16 mouse cellular contexts compared by ENCODE assay signal in genomic region chr13:36448565-36448964, GRCm38 (mm10).
DNase-seq lines count a peak whose midpoint lies in the region; ATAC-seq and TF ChIP-seq lines count a peak whose summit lies in the region.
"Had no signal": no experiment of that assay in that cellular context is flagged by ENCODE, and none has a peak within 500 bp of the region (broad histone marks: within the 10 kb centered on the region; RNA-seq: fewer than 3 reads in every experiment).

No protein-coding gene starts in this region.

- peak; percentile 69 for ATAC-seq in inflammation-experienced regulatory T-cells, adult 6 months
- no peak for ATAC-seq in neural tube, embryonic 15.5 days (ENCODE audit: low FRiP score)
- ATAC-seq in hindbrain, postnatal 0 days = no peak
- ATAC-seq: forebrain, embryonic 14.5 days had no signal

- no peaks in the 10 kb centered on the region for H3K36me3 ChIP-seq in neural tube, embryonic 15.5 days
- no peaks in the 10 kb centered on the region for H3K36me3 ChIP-seq in hindbrain, postnatal 0 days (ENCODE audit: insufficient read depth, low read length)
- H3K36me3 ChIP-seq: embryonic facial prominence, embryonic 13.5 days; heart, embryonic 12.5 days; hindbrain, embryonic 10.5 days had no signal

- peak; percentile 4 for DNase-seq in A20 (ENCODE audit: low read depth, low spot score)
- DNase-seq in CD4-positive, CD25-positive, alpha-beta regulatory T cell, adult 2 months (ENCODE audit: low read depth, low spot score) = peak; percentile 63
- peak; percentile 2 for DNase-seq in T-cell, adult 2 months (ENCODE audit: low spot score)
- no peak for DNase-seq in kidney, adult 8-10 months
- DNase-seq in hindbrain, postnatal 0 days (ENCODE audit: low spot score) = no peak
- DNase-seq: cerebellum, adult 11-12 months; cerebellum, adult 9-10 months; kidney, adult 11 months had no signal

- no peak overlapping the region for H3K4me3 ChIP-seq in neural tube, embryonic 15.5 days (replicated peaks)
- no peak overlapping the region for H3K4me3 ChIP-seq in hindbrain, postnatal 0 days (ENCODE audit: low read length)
- H3K4me3 ChIP-seq: embryonic facial prominence, embryonic 13.5 days; gastrocnemius, adult 2 months; heart, embryonic 12.5 days; hindbrain, embryonic 10.5 days had no signal

- no peaks in the 10 kb centered on the region for H3K9me3 ChIP-seq in neural tube, embryonic 15.5 days (replicated peaks)
- no peaks in the 10 kb centered on the region for H3K9me3 ChIP-seq in hindbrain, postnatal 0 days (ENCODE audit: low read length)
- H3K9me3 ChIP-seq: embryonic facial prominence, embryonic 13.5 days; heart, embryonic 12.5 days; hindbrain, embryonic 10.5 days had no signal

- H3K27me3 ChIP-seq in neural tube, embryonic 15.5 days (replicated peaks) = no peaks in the 10 kb centered on the region
- no peaks in the 10 kb centered on the region for H3K27me3 ChIP-seq in hindbrain, postnatal 0 days (ENCODE audit: insufficient read depth, low read length)
- H3K27me3 ChIP-seq: embryonic facial prominence, embryonic 13.5 days; heart, embryonic 12.5 days had no signal

- H3K4me2 ChIP-seq in neural tube, embryonic 15.5 days = no peak overlapping the region
- H3K4me2 ChIP-seq in hindbrain, postnatal 0 days (ENCODE audit: low read depth, low read length) = no peak overlapping the region
- H3K4me2 ChIP-seq: embryonic facial prominence, embryonic 13.5 days; heart, embryonic 12.5 days; hindbrain, embryonic 14.5 days had no signal

- TF ChIP-seq CTCF in hindbrain, postnatal 0 days (IDR thresholded peaks at IDR 0.05; ENCODE audit: low read depth) = no peak

- H3K4me1 ChIP-seq in neural tube, embryonic 15.5 days = no peaks in the 10 kb centered on the region
- no peaks in the 10 kb centered on the region for H3K4me1 ChIP-seq in hindbrain, postnatal 0 days (ENCODE audit: insufficient read depth, low read length)

- 72% methylated on average over 7 of the region's 7 CpGs for WGBS in neural tube, embryonic 15.5 days
- WGBS in hindbrain, postnatal 0 days = 71% methylated on average over 7 of the region's 7 CpGs

- no peak overlapping the region for H3K27ac ChIP-seq in neural tube, embryonic 15.5 days (replicated peaks)
- no peak overlapping the region for H3K27ac ChIP-seq in hindbrain, postnatal 0 days
- H3K27ac ChIP-seq: embryonic facial prominence, embryonic 13.5 days; hindbrain, embryonic 10.5 days; hindbrain, embryonic 14.5 days had no signal

- no peak overlapping the region for H3K9ac ChIP-seq in neural tube, embryonic 15.5 days (replicated peaks)
- H3K9ac ChIP-seq in hindbrain, postnatal 0 days (replicated peaks; ENCODE audit: low read length) = no peak overlapping the region
- H3K9ac ChIP-seq: embryonic facial prominence, embryonic 13.5 days; heart, embryonic 12.5 days; hindbrain, embryonic 14.5 days had no signal

Comparison
In these comparisons a context has a peak if more than half of its experiments do, and no peak if none do; other contexts are left out.
1. DNase-seq: peak in A20 (single experiment), CD4-positive, CD25-positive, alpha-beta regulatory T cell, adult 2 months (single experiment) and T-cell, adult 2 months (single experiment); none in kidney, adult 8-10 months (0 of 2) and hindbrain, postnatal 0 days (single experiment).